Mouse (Mus musculus) ES-Bruce4 (cell line): ENCODE results near the gene Rnf223. TPM values are rescaled to one million over a fixed set of nuclear protein-coding genes. Genes with fewer than 3 reads are reported as not detected.
A peak's percentile ranks its signal among the peaks of the same experiment; 100 is the strongest.

ENCODE experiments used
- H3K27ac ChIP-seq: 2 replicates; pipeline ENCODE4 v1.5.1; 2012; ENCODE audit warnings: low read length, inconsistent platforms; ENCODE audit not compliant: insufficient read depth
- H3K27me3 ChIP-seq: 2 replicates; pipeline ENCODE4 v1.6.1; 2012; ENCODE audit warnings: mild to moderate bottlenecking, low read length, inconsistent platforms; ENCODE audit not compliant: control insufficient read depth, poor library complexity, insufficient read depth, severe bottlenecking
- H3K36me3 ChIP-seq: 2 replicates; pipeline ENCODE4 v1.6.1; 2012; ENCODE audit warnings: inconsistent platforms, mild to moderate bottlenecking, low read length, moderate library complexity; ENCODE audit not compliant: control insufficient read depth, poor library complexity, insufficient read depth, severe bottlenecking
- H3K4me1 ChIP-seq: one replicate; pipeline ENCODE4 v1.8.1; 2011; ENCODE audit warnings: low read length; ENCODE audit not compliant: control insufficient read depth, insufficient read depth
- H3K4me3 ChIP-seq: 2 replicates; pipeline ENCODE4 v1.5.1; 2011; ENCODE audit warnings: low read depth, mild to moderate bottlenecking, low read length
- H3K9ac ChIP-seq: 2 replicates; pipeline ENCODE4 v1.6.1; 2012; ENCODE audit warnings: low read depth, mild to moderate bottlenecking, inconsistent platforms; ENCODE audit not compliant: poor library complexity, severe bottlenecking
- H3K9me3 ChIP-seq: replicated peaks from 2 replicates; pipeline ENCODE4 v1.6.1; 2012; ENCODE audit warnings: mild to moderate bottlenecking, low read length, inconsistent platforms; ENCODE audit not compliant: control insufficient read depth, poor library complexity, insufficient read depth, severe bottlenecking
- CTCF ChIP-seq: IDR thresholded peaks from one replicate; pipeline ENCODE4 v1.8.1; 2011; ENCODE audit warnings: low read depth, low read length
- EP300 ChIP-seq: IDR thresholded peaks from 2 replicates; pipeline ENCODE4 v1.6.1; 2011; ENCODE audit warnings: low read depth, low read length; ENCODE audit not compliant: insufficient read depth
- POLR2A ChIP-seq: IDR thresholded peaks from one replicate; pipeline ENCODE4 v1.8.1; 2011; ENCODE audit warnings: low read length; ENCODE audit not compliant: insufficient read depth
- polyA plus RNA-seq: library from polyadenylated mRNA; stranded (reverse); fragments of >200 nt; gene quantifications from 2 replicates; pipeline ENCODE4 v1.2.4, GENCODE M21; 2011; ENCODE audit warnings: low read depth; ENCODE audit not compliant: missing spikeins, insufficient read depth, insufficient read length

Rnf223 gene
- polyA plus RNA-seq, 1 experiment, result 0.27 TPM

GRCm38 (mm10) chr4:156125393-156125792, 4.9 kb upstream of the Rnf223 start:
- no peak overlapping the region for H3K27ac ChIP-seq
- no peak for TF ChIP-seq EP300
- TF ChIP-seq CTCF, result no peak
- no peak for TF ChIP-seq POLR2A
- H3K4me3 ChIP-seq, result no peak overlapping the region
- no peaks in the 10 kb centered on the region for H3K4me1 ChIP-seq
- no peaks in the 10 kb centered on the region for H3K27me3 ChIP-seq
- H3K36me3 ChIP-seq, result peaks cover 44% of the 10 kb centered on the region
- H3K9me3 ChIP-seq, result peaks cover 25% of the 10 kb centered on the region
- no peak overlapping the region for H3K9ac ChIP-seq

GRCm38 (mm10) chr4:156126841-156127240, 3.5 kb upstream of the Rnf223 start:
- H3K27me3 ChIP-seq, result no peaks in the 10 kb centered on the region
- no peak overlapping the region for H3K4me3 ChIP-seq
- H3K36me3 ChIP-seq, result peaks cover 32% of the 10 kb centered on the region
- peak overlapping the region; percentile 17; the same call in 1 of the 2 replicates for H3K27ac ChIP-seq
- no peaks in the 10 kb centered on the region for H3K4me1 ChIP-seq
- H3K9ac ChIP-seq, result no peak overlapping the region
- H3K9me3 ChIP-seq, result peaks cover 25% of the 10 kb centered on the region
- no peak for TF ChIP-seq CTCF
- TF ChIP-seq EP300, result no peak
- TF ChIP-seq POLR2A, result no peak

DNA sequence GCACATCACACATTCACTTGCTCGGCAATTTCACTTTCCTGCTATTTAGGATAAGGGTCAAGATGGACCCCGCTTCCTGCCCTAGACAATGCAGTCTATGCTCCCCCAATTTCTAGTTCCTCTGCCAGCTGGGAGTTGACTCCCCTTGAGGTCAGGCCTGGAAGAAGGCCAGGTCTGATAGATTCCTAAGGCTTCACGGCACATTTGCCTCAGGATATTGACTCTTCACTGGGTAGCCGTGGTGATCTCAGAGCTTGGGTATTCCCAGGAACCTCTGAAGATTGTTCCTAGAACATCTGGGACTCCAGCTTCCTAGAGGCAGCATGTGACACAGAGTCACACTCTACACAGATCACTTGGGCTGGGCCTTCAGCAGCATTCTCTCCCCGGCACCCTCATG, 1.6 kb upstream of the Rnf223 start:
- H3K36me3 ChIP-seq, result peaks cover 22% of the 10 kb centered on the region
- no peak for TF ChIP-seq POLR2A
- TF ChIP-seq CTCF, result no peak
- no peak for TF ChIP-seq EP300
- H3K4me3 ChIP-seq, result no peak overlapping the region
- no peaks in the 10 kb centered on the region for H3K4me1 ChIP-seq
- H3K9ac ChIP-seq, result no peak overlapping the region
- no peaks in the 10 kb centered on the region for H3K27me3 ChIP-seq
- H3K27ac ChIP-seq, result no peak overlapping the region
- H3K9me3 ChIP-seq, result peaks cover 25% of the 10 kb centered on the region

GRCm38 (mm10) chr4:156130940-156131339, 627 bp downstream of the Rnf223 start:
- Histone ChIP-seq H3K9me3 (peaks cover 22% of the 10 kb centered on the region), H3K36me3 (peaks cover 2% of the 10 kb centered on the region), H3K27ac (no peak overlapping the region), H3K4me3 (no peak overlapping the region), H3K27me3 (no peaks in the 10 kb centered on the region), H3K4me1 (no peaks in the 10 kb centered on the region), H3K9ac (no peak overlapping the region)
- TF ChIP-seq POLR2A, result no peak

DNA sequence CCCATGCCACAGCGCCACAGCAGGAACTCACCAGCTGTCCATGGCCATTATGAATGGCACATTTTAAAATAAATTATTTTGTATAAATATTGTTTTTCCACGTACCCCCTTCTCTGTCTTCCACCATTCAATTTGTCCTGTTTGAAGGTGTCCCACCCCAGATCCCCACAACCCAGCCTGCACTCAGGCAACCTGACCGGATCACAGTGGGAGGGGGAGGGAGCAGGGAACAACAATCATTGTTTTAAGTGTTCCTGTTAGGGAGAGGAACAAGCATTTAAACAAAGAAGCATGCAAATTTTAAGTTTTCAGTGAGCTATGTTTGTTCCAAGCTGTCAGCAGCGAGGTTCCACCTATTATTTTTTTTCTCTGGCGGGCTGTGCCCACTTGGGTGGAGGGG, 3.0 kb downstream of the Rnf223 start:
- no peaks in the 10 kb centered on the region for H3K36me3 ChIP-seq

GRCm38 (mm10) chr4:156133943-156134605, 3.8 kb downstream of the Rnf223 start:
- no peaks in the 10 kb centered on the region for H3K27me3 ChIP-seq
- no peak overlapping the region for H3K4me3 ChIP-seq

More for the DNA sequence above, 3.0 kb downstream of the Rnf223 start:
- Histone ChIP-seq H3K9me3 (peaks cover 16% of the 10 kb centered on the region), H3K9ac (no peak overlapping the region), H3K27me3 (no peaks in the 10 kb centered on the region), H3K4me1 (no peaks in the 10 kb centered on the region), H3K4me3 (no peak overlapping the region), H3K27ac (no peak overlapping the region)
- no peak for TF ChIP-seq POLR2A
- no peak for TF ChIP-seq EP300
- no peak for TF ChIP-seq CTCF

More at GRCm38 (mm10) chr4:156133943-156134605, 3.8 kb downstream of the Rnf223 start:
- H3K9me3 ChIP-seq, result peaks cover 20% of the 10 kb centered on the region
- no peak overlapping the region for H3K27ac ChIP-seq
- no peak overlapping the region for H3K9ac ChIP-seq
- TF ChIP-seq CTCF, result no peak
- TF ChIP-seq EP300, result no peak
- no peak for TF ChIP-seq POLR2A
- no peaks in the 10 kb centered on the region for H3K4me1 ChIP-seq
- H3K36me3 ChIP-seq, result no peaks in the 10 kb centered on the region
